Mouse (Mus musculus) C2C12 (cell line): ENCODE data around the gene Erich3.

ENCODE experiments used
- CTCF ChIP-seq: IDR thresholded peaks from one replicate; pipeline ENCODE4 v1.5.1; 2011; ENCODE audit not compliant: control insufficient read depth, insufficient read depth, insufficient read length
- MAX ChIP-seq: IDR thresholded peaks from one replicate; pipeline ENCODE4 v1.6.1; 2011; ENCODE audit warnings: mild to moderate bottlenecking, control low read depth
- MYOD1 ChIP-seq: IDR thresholded peaks from one replicate; pipeline ENCODE4 v1.6.1; 2011; ENCODE audit warnings: low read depth; ENCODE audit not compliant: control insufficient read depth, insufficient read length
- MYOG ChIP-seq: IDR thresholded peaks from one replicate; pipeline ENCODE4 v1.6.1; 2011; ENCODE audit not compliant: control insufficient read depth, insufficient read length; ENCODE audit errors: extremely low read depth

DNA sequence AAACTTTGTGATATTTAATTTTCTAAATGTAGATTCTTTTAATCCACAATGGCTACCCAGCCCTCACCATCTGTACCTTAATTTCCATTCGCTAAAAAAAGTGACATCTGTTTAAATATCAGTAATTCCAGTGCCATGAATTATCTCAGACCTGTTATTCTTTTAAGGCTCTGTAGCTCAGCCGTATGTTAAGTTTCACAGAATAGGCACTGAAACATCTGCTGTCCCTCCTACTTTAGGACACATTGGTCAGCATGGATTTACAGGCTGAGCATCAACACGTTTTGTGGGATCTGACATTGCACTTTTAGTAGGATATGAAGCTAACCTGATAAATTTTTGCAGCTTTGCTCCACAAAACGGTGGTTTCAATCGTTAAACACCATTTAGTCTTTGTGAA lies 35.2 kb downstream of the Erich3 start:
- TF ChIP-seq CTCF (no peak), MAX (no peak), MYOG (no peak), MYOD1 (no peak)
